Mouse (Mus musculus): ENCODE measurements around the gene Dgkh. TPM values are rescaled to one million over a fixed set of nuclear protein-coding genes. Genes with fewer than 3 reads are reported as not detected.

Dgkh gene
- polyA plus RNA-seq, 1 experiment from 2014 or later, result 0.86 TPM

GRCm38 (mm10) chr14:78553661-78554060 lies 178.9 kb downstream of the Dgkh start:
- H3K9me3 ChIP-seq (ENCODE audit: control insufficient read depth, low read length), result no peaks in the 10 kb centered on the region
- H3K27me3 ChIP-seq (ENCODE audit: control insufficient read depth, insufficient read depth, low read length), result no peaks in the 10 kb centered on the region
- no peak overlapping the region for H3K27ac ChIP-seq (replicated peaks)
- no peak overlapping the region for H3K4me2 ChIP-seq (replicated peaks; ENCODE audit: low read depth)
- no peaks in the 10 kb centered on the region for H3K4me1 ChIP-seq (replicated peaks; ENCODE audit: control insufficient read depth, insufficient read depth)
- TF ChIP-seq EP300 (optimal IDR thresholded peaks at IDR 0.05) (no peak), CTCF (IDR thresholded peaks at IDR 0.05; ENCODE audit: low read depth) (peak; percentile 27)
- DNase-seq (ENCODE audit: low spot score), result no peak
- WGBS, result 93% methylated on average over 6 of the region's 6 CpGs
- ATAC-seq (ENCODE audit: low FRiP score, low TSS enrichment), result no peak
- H3K4me3 ChIP-seq (ENCODE audit: low read depth, low read length), result no peak overlapping the region
- H3K9ac ChIP-seq (ENCODE audit: low read length), result no peak overlapping the region
- no peaks in the 10 kb centered on the region for H3K36me3 ChIP-seq (ENCODE audit: control insufficient read depth, insufficient read depth, low read length)

GRCm38 (mm10) chr14:78548807-78549206 lies 183.8 kb downstream of the Dgkh start:
- H3K27ac ChIP-seq (replicated peaks), result peak overlapping the region; percentile 30; the same call in 1 of the 2 replicates
- H3K36me3 ChIP-seq (ENCODE audit: control insufficient read depth, insufficient read depth, low read length), result no peaks in the 10 kb centered on the region
- H3K4me3 ChIP-seq (ENCODE audit: low read depth, low read length), result no peak overlapping the region
- no peaks in the 10 kb centered on the region for H3K9me3 ChIP-seq (ENCODE audit: control insufficient read depth, low read length)
- DNase-seq (ENCODE audit: low spot score) (no peak), ATAC-seq (ENCODE audit: low FRiP score, low TSS enrichment) (no peak)
- WGBS, result 54% methylated on average over 6 of the region's 6 CpGs
- H3K9ac ChIP-seq (ENCODE audit: low read length), result no peak overlapping the region
- no peaks in the 10 kb centered on the region for H3K4me1 ChIP-seq (replicated peaks; ENCODE audit: control insufficient read depth, insufficient read depth)
- TF ChIP-seq EP300 (optimal IDR thresholded peaks at IDR 0.05) (no peak), CTCF (IDR thresholded peaks at IDR 0.05; ENCODE audit: low read depth) (no peak)
- H3K27me3 ChIP-seq (ENCODE audit: control insufficient read depth, insufficient read depth, low read length), result no peaks in the 10 kb centered on the region
- no peak overlapping the region for H3K4me2 ChIP-seq (replicated peaks; ENCODE audit: low read depth)

GRCm38 (mm10) chr14:78541319-78541718 lies 191.3 kb downstream of the Dgkh start:
- no peaks in the 10 kb centered on the region for H3K4me1 ChIP-seq (replicated peaks; ENCODE audit: control insufficient read depth, insufficient read depth)
- no peaks in the 10 kb centered on the region for H3K36me3 ChIP-seq (ENCODE audit: control insufficient read depth, insufficient read depth, low read length)
- H3K27me3 ChIP-seq (ENCODE audit: control insufficient read depth, insufficient read depth, low read length), result no peaks in the 10 kb centered on the region
- no peak for ATAC-seq (ENCODE audit: low FRiP score, low TSS enrichment)
- H3K4me2 ChIP-seq (replicated peaks; ENCODE audit: low read depth), result no peak overlapping the region
- no peak overlapping the region for H3K27ac ChIP-seq (replicated peaks)
- WGBS, result 58% methylated on average over 3 of the region's 3 CpGs
- no peak overlapping the region for H3K4me3 ChIP-seq (ENCODE audit: low read depth, low read length)
- H3K9me3 ChIP-seq (ENCODE audit: control insufficient read depth, low read length), result no peaks in the 10 kb centered on the region
- DNase-seq (ENCODE audit: low spot score), result no peak
- no peak overlapping the region for H3K9ac ChIP-seq (ENCODE audit: low read length)
- TF ChIP-seq CTCF (IDR thresholded peaks at IDR 0.05; ENCODE audit: low read depth) (no peak), EP300 (optimal IDR thresholded peaks at IDR 0.05) (no peak)

GRCm38 (mm10) chr14:78539821-78540220 lies 192.8 kb downstream of the Dgkh start:
- no peaks in the 10 kb centered on the region for H3K4me1 ChIP-seq (replicated peaks; ENCODE audit: control insufficient read depth, insufficient read depth)
- no peaks in the 10 kb centered on the region for H3K27me3 ChIP-seq (ENCODE audit: control insufficient read depth, insufficient read depth, low read length)
- H3K4me3 ChIP-seq (ENCODE audit: low read depth, low read length), result no peak overlapping the region
- 88% methylated on average over 1 of the region's 1 CpGs for WGBS
- H3K9ac ChIP-seq (ENCODE audit: low read length), result no peak overlapping the region
- H3K9me3 ChIP-seq (ENCODE audit: control insufficient read depth, low read length), result no peaks in the 10 kb centered on the region
- no peak for ATAC-seq (ENCODE audit: low FRiP score, low TSS enrichment)
- H3K27ac ChIP-seq (replicated peaks), result no peak overlapping the region
- TF ChIP-seq CTCF (IDR thresholded peaks at IDR 0.05; ENCODE audit: low read depth) (no peak), EP300 (optimal IDR thresholded peaks at IDR 0.05) (no peak)
- DNase-seq (ENCODE audit: low spot score), result no peak
- no peaks in the 10 kb centered on the region for H3K36me3 ChIP-seq (ENCODE audit: control insufficient read depth, insufficient read depth, low read length)
- no peak overlapping the region for H3K4me2 ChIP-seq (replicated peaks; ENCODE audit: low read depth)

GRCm38 (mm10) chr14:78538572-78539320 lies 193.8 kb downstream of the Dgkh start:
- DNase-seq (ENCODE audit: low spot score), result no peak
- Histone ChIP-seq H3K9me3 (ENCODE audit: control insufficient read depth, low read length) (no peaks in the 10 kb centered on the region), H3K9ac (ENCODE audit: low read length) (no peak overlapping the region), H3K4me1 (replicated peaks; ENCODE audit: control insufficient read depth, insufficient read depth) (no peaks in the 10 kb centered on the region), H3K4me3 (ENCODE audit: low read depth, low read length) (no peak overlapping the region), H3K27me3 (ENCODE audit: control insufficient read depth, insufficient read depth, low read length) (no peaks in the 10 kb centered on the region), H3K4me2 (replicated peaks; ENCODE audit: low read depth) (no peak overlapping the region), H3K27ac (replicated peaks) (0 out of 2 replicates have a peak overlapping the region, but pooled peaks have one; percentile 18), H3K36me3 (ENCODE audit: control insufficient read depth, insufficient read depth, low read length) (no peaks in the 10 kb centered on the region)
- 40% methylated on average over 5 of the region's 5 CpGs for WGBS
- TF ChIP-seq EP300 (optimal IDR thresholded peaks at IDR 0.05) (no peak), CTCF (IDR thresholded peaks at IDR 0.05; ENCODE audit: low read depth) (no peak)
- ATAC-seq (ENCODE audit: low FRiP score, low TSS enrichment), result no peak

- peak overlapping the region; percentile 90; the same call in 1 of the 2 replicates for H3K27ac ChIP-seq (replicated peaks)
- H3K9ac ChIP-seq (ENCODE audit: low read length), result no peak overlapping the region
- no peak for ATAC-seq (ENCODE audit: low FRiP score, low TSS enrichment)
- WGBS, result 37% methylated on average over 6 of the region's 6 CpGs
- no peak overlapping the region for H3K4me3 ChIP-seq (ENCODE audit: low read depth, low read length)
- no peaks in the 10 kb centered on the region for H3K36me3 ChIP-seq (ENCODE audit: control insufficient read depth, insufficient read depth, low read length)
- no peak for DNase-seq (ENCODE audit: low spot score)
- TF ChIP-seq CTCF (IDR thresholded peaks at IDR 0.05; ENCODE audit: low read depth) (no peak), EP300 (optimal IDR thresholded peaks at IDR 0.05) (no peak)
- no peaks in the 10 kb centered on the region for H3K4me1 ChIP-seq (replicated peaks; ENCODE audit: control insufficient read depth, insufficient read depth)
- H3K9me3 ChIP-seq (ENCODE audit: control insufficient read depth, low read length), result no peaks in the 10 kb centered on the region
- no peaks in the 10 kb centered on the region for H3K27me3 ChIP-seq (ENCODE audit: control insufficient read depth, insufficient read depth, low read length)
- H3K4me2 ChIP-seq (replicated peaks; ENCODE audit: low read depth), result peak overlapping the region; percentile 64; the same call in 1 of the 2 replicates
Measured at GRCm38 (mm10) chr14:78537551-78537950, 195.0 kb downstream of the Dgkh start.

Measured in stomach, postnatal 0 days (tissue).